Mouse (Mus musculus): ENCODE measurements around the gene Slc25a10.

Gene Slc25a10

GRCm38 (mm10) chr11:120485251-120485650 lies 6.4 kb upstream of the Slc25a10 start:
- DNase-seq, result no peak

- DNase-seq, result no peak
Observed at GRCm38 (mm10) chr11:120488516-120488915, 3.1 kb upstream of the Slc25a10 start.

- peak; percentile 85 for DNase-seq
Observed at GRCm38 (mm10) chr11:120489054-120489761, 2.4 kb upstream of the Slc25a10 start.

GRCm38 (mm10) chr11:120490291-120491046 lies 1.2 kb upstream of the Slc25a10 start:
- DNase-seq, result no peak

- DNase-seq, result peak; percentile 54
Observed at GRCm38 (mm10) chr11:120492024-120492877, 611 bp downstream of the Slc25a10 start.

- DNase-seq, result peak; percentile 35
Observed at GRCm38 (mm10) chr11:120492878-120493203, 1.2 kb downstream of the Slc25a10 start.

GRCm38 (mm10) chr11:120493351-120493750 lies 1.7 kb downstream of the Slc25a10 start:
- DNase-seq, result no peak

GRCm38 (mm10) chr11:120493911-120494310 lies 2.3 kb downstream of the Slc25a10 start:
- no peak for DNase-seq

- no peak for DNase-seq
Observed at GRCm38 (mm10) chr11:120497436-120497835, 5.8 kb downstream of the Slc25a10 start.

GRCm38 (mm10) chr11:120498226-120498625 lies 6.6 kb downstream of the Slc25a10 start:
- DNase-seq, result no peak

- DNase-seq, result no peak
Observed at GRCm38 (mm10) chr11:120498891-120499290, 7.3 kb downstream of the Slc25a10 start.

GRCm38 (mm10) chr11:120499894-120500293 lies 8.3 kb downstream of the Slc25a10 start:
- no peak for DNase-seq

- DNase-seq, result peak; percentile 68
Observed at GRCm38 (mm10) chr11:120500357-120500756, 8.7 kb downstream of the Slc25a10 start.

- no peak for DNase-seq
Observed at GRCm38 (mm10) chr11:120501018-120501417, 9.4 kb downstream of the Slc25a10 start.

- no peak for DNase-seq
Observed at GRCm38 (mm10) chr11:120501701-120502100, 10.1 kb downstream of the Slc25a10 start.

GRCm38 (mm10) chr11:120505661-120506060 lies 14.0 kb downstream of the Slc25a10 start:
- DNase-seq, result no peak

GRCm38 (mm10) chr11:120506899-120507298 lies 15.3 kb downstream of the Slc25a10 start:
- DNase-seq, result peak; percentile 63

GRCm38 (mm10) chr11:120507611-120508289 lies 16.1 kb downstream of the Slc25a10 start:
- DNase-seq, result peak; percentile 64

GRCm38 (mm10) chr11:120508290-120508870 lies 16.7 kb downstream of the Slc25a10 start:
- DNase-seq, result no peak

- DNase-seq, result no peak
Observed at GRCm38 (mm10) chr11:120509940-120510339, 18.3 kb downstream of the Slc25a10 start.

- no peak for DNase-seq
Observed at GRCm38 (mm10) chr11:120510375-120511030, 18.9 kb downstream of the Slc25a10 start.
